Mouse (Mus musculus): ENCODE measurements around the gene Yif1a. TPM values are rescaled to one million over a fixed set of nuclear protein-coding genes. Genes with fewer than 3 reads are reported as not detected.

The Yif1a gene
- polyA plus RNA-seq, 1 experiment, result 40.6 TPM

- Histone ChIP-seq H3K4me3 (ENCODE audit: low read depth, low read length) (no peak overlapping the region), H3K27ac (ENCODE audit: insufficient read depth, low read length) (no peak overlapping the region), H3K27me3 (ENCODE audit: control insufficient read depth, insufficient read depth, low read length, poor library complexity, severe bottlenecking) (no peaks in the 10 kb centered on the region), H3K9ac (ENCODE audit: low read depth, poor library complexity, severe bottlenecking) (no peak overlapping the region), H3K9me3 (replicated peaks; ENCODE audit: control insufficient read depth, insufficient read depth, low read length, poor library complexity, severe bottlenecking) (no peaks in the 10 kb centered on the region), H3K36me3 (ENCODE audit: control insufficient read depth, insufficient read depth, low read length, poor library complexity, severe bottlenecking) (no peaks in the 10 kb centered on the region), H3K4me1 (ENCODE audit: control insufficient read depth, insufficient read depth, low read length) (peaks cover 5% of the 10 kb centered on the region)
- TF ChIP-seq CTCF (IDR thresholded peaks at IDR 0.05; ENCODE audit: low read depth, low read length), result no peak
- no peak for TF ChIP-seq EP300 (IDR thresholded peaks at IDR 0.05; ENCODE audit: insufficient read depth, low read depth, low read length)
- no peak for TF ChIP-seq POLR2A (IDR thresholded peaks at IDR 0.05; ENCODE audit: insufficient read depth, low read length)
Observed at GRCm38 (mm10) chr19:5045531-5045930, 42.8 kb upstream of the Yif1a start.

GRCm38 (mm10) chr19:5048138-5049056, 39.9 kb upstream of the Yif1a start:
- Histone ChIP-seq H3K36me3 (ENCODE audit: control insufficient read depth, insufficient read depth, low read length, poor library complexity, severe bottlenecking) (no peaks in the 10 kb centered on the region), H3K9ac (ENCODE audit: low read depth, poor library complexity, severe bottlenecking) (no peak overlapping the region), H3K4me1 (ENCODE audit: control insufficient read depth, insufficient read depth, low read length) (peaks cover 5% of the 10 kb centered on the region), H3K27me3 (ENCODE audit: control insufficient read depth, insufficient read depth, low read length, poor library complexity, severe bottlenecking) (no peaks in the 10 kb centered on the region), H3K4me3 (ENCODE audit: low read depth, low read length) (no peak overlapping the region), H3K9me3 (replicated peaks; ENCODE audit: control insufficient read depth, insufficient read depth, low read length, poor library complexity, severe bottlenecking) (no peaks in the 10 kb centered on the region), H3K27ac (ENCODE audit: insufficient read depth, low read length) (no peak overlapping the region)
- TF ChIP-seq CTCF (IDR thresholded peaks at IDR 0.05; ENCODE audit: low read depth, low read length) (peak; percentile 46), POLR2A (IDR thresholded peaks at IDR 0.05; ENCODE audit: insufficient read depth, low read length) (no peak)

- H3K4me1 ChIP-seq (ENCODE audit: control insufficient read depth, insufficient read depth, low read length), result peaks cover 7% of the 10 kb centered on the region
- no peak overlapping the region for H3K4me3 ChIP-seq (ENCODE audit: low read depth, low read length)
- H3K27me3 ChIP-seq (ENCODE audit: control insufficient read depth, insufficient read depth, low read length, poor library complexity, severe bottlenecking), result no peaks in the 10 kb centered on the region
- no peak overlapping the region for H3K9ac ChIP-seq (ENCODE audit: low read depth, poor library complexity, severe bottlenecking)
- TF ChIP-seq POLR2A (IDR thresholded peaks at IDR 0.05; ENCODE audit: insufficient read depth, low read length) (no peak), CTCF (IDR thresholded peaks at IDR 0.05; ENCODE audit: low read depth, low read length) (no peak), EP300 (IDR thresholded peaks at IDR 0.05; ENCODE audit: insufficient read depth, low read depth, low read length) (no peak)
- H3K27ac ChIP-seq (ENCODE audit: insufficient read depth, low read length), result peak overlapping the region; percentile 43
- H3K36me3 ChIP-seq (ENCODE audit: control insufficient read depth, insufficient read depth, low read length, poor library complexity, severe bottlenecking), result no peaks in the 10 kb centered on the region
- no peaks in the 10 kb centered on the region for H3K9me3 ChIP-seq (replicated peaks; ENCODE audit: control insufficient read depth, insufficient read depth, low read length, poor library complexity, severe bottlenecking)
Observed at GRCm38 (mm10) chr19:5049325-5049724, 39.0 kb upstream of the Yif1a start.

DNA sequence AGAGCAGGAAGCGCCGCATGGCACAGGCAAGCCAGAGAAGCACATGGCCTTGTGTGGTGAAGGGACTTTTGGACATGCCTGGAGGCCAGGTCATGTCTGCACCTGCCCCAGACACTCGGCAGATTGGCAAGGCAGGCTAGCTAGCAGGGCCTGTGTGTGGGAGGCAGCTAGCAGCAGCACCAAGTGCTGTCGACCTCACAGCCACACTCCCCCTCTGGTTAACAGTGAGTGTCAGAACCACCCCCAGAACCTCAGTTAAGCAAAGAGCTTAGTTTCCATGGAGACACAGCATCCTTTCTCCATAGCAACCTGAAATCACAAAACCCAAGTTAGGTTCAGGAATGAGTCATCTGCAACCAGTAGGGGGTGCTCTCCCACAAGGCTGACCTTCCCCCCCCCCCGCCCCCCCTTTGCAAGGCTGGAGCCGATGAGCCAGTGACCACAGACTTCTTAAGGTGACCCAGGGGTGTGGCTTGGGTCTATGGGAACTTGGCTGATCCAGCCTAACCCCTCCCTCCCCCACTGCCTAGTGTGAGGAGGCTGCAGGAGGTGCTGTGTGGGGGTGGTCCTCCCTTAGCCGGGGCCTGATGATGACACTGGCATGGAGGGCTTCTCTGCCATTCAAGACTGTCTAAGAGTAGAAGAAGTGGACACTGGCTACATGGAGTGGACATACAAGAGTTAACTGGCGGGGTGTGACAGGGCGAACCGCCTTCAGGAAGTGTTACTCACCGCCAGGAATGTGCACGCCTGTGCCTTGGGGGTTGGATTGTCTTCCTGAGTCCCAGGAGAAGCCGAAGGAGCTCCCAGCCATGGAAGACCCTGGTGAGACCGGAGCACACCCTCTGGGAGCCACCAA, 38.1 kb upstream of the Yif1a start, which contains the start of gene Rin1:
Gene Rin1 (plus strand): TSS at position 435 of the 859 bp plus-strand sequence.
- Histone ChIP-seq H3K4me1 (ENCODE audit: control insufficient read depth, insufficient read depth, low read length) (peaks cover 7% of the 10 kb centered on the region), H3K27ac (ENCODE audit: insufficient read depth, low read length) (peak within 1 kb of the TSS; percentile 43), H3K27me3 (ENCODE audit: control insufficient read depth, insufficient read depth, low read length, poor library complexity, severe bottlenecking) (no peaks in the 10 kb centered on the region), H3K4me3 (ENCODE audit: low read depth, low read length) (peak within 1 kb of the TSS; percentile 53), H3K9ac (ENCODE audit: low read depth, poor library complexity, severe bottlenecking) (peak within 1 kb of the TSS; percentile 36), H3K9me3 (replicated peaks; ENCODE audit: control insufficient read depth, insufficient read depth, low read length, poor library complexity, severe bottlenecking) (no peaks in the 10 kb centered on the region), H3K36me3 (ENCODE audit: control insufficient read depth, insufficient read depth, low read length, poor library complexity, severe bottlenecking) (no peaks in the 10 kb centered on the region)
- TF ChIP-seq CTCF (IDR thresholded peaks at IDR 0.05; ENCODE audit: low read depth, low read length), result peak; percentile 4
- no peak for TF ChIP-seq POLR2A (IDR thresholded peaks at IDR 0.05; ENCODE audit: insufficient read depth, low read length)
- peak; percentile 56; the same call in 1 of the 2 replicates for TF ChIP-seq EP300 (IDR thresholded peaks at IDR 0.05; ENCODE audit: insufficient read depth, low read depth, low read length)

DNA sequence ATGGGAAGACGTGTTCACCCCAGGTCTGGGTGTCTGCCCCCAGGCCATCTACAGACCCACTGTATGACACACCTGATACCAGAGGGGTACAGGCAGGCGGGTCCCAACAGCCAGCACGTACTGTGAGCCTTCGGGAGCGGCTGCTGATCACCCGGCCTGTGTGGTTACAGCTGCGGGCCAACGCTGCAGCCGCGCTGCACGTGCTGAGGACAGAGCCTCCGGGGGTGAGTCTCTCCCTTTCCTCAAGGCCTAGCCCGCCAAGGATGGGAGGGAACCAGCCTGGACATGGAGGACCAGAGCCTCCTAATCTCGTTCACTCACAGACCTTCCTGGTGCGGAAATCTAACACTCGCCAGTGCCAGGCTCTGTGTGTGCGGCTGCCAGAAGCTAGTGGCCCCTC, 37.3 kb upstream of the Yif1a start:
- Histone ChIP-seq H3K4me3 (ENCODE audit: low read depth, low read length) (peak overlapping the region; percentile 53), H3K27ac (ENCODE audit: insufficient read depth, low read length) (no peak overlapping the region), H3K4me1 (ENCODE audit: control insufficient read depth, insufficient read depth, low read length) (peaks cover 7% of the 10 kb centered on the region), H3K36me3 (ENCODE audit: control insufficient read depth, insufficient read depth, low read length, poor library complexity, severe bottlenecking) (no peaks in the 10 kb centered on the region), H3K9ac (ENCODE audit: low read depth, poor library complexity, severe bottlenecking) (peak overlapping the region; percentile 36), H3K9me3 (replicated peaks; ENCODE audit: control insufficient read depth, insufficient read depth, low read length, poor library complexity, severe bottlenecking) (no peaks in the 10 kb centered on the region), H3K27me3 (ENCODE audit: control insufficient read depth, insufficient read depth, low read length, poor library complexity, severe bottlenecking) (no peaks in the 10 kb centered on the region)
- TF ChIP-seq CTCF (IDR thresholded peaks at IDR 0.05; ENCODE audit: low read depth, low read length) (no peak), POLR2A (IDR thresholded peaks at IDR 0.05; ENCODE audit: insufficient read depth, low read length) (no peak), EP300 (IDR thresholded peaks at IDR 0.05; ENCODE audit: insufficient read depth, low read depth, low read length) (no peak)

Data from ES-Bruce4 (cell line).